Mouse (Mus musculus) embryonic facial prominence, embryonic 15.5 days (tissue): ENCODE measurements around the gene Tmem273. TPM values are rescaled to one million over a fixed set of nuclear protein-coding genes. Genes with fewer than 3 reads are reported as not detected.

Experiments used
- ATAC-seq: fragments of 200-750 bp; cut with Nextera tagmentation; 2 replicates; pipeline ENCODE4 v1.8.0; 2017; ENCODE audit warnings: low read depth, moderate TSS enrichment; ENCODE audit not compliant: insufficient number of reproducible peaks, low FRiP score, low TSS enrichment
- H3K27ac ChIP-seq: fragments of 300-500 bp; sonication (generic); replicated peaks from 2 replicates; pipeline ENCODE4 v1.5.1; 2015; ENCODE audit warnings: mild to moderate bottlenecking, inconsistent platforms
- H3K27me3 ChIP-seq: fragments of 300-500 bp; sonication (generic); 2 replicates; pipeline ENCODE4 v1.6.1; 2015; ENCODE audit warnings: inconsistent platforms
- H3K36me3 ChIP-seq: fragments of 300-500 bp; sonication (generic); 2 replicates; pipeline ENCODE4 v1.6.1; 2015; ENCODE audit warnings: mild to moderate bottlenecking, inconsistent platforms
- H3K4me1 ChIP-seq: fragments of 300-500 bp; sonication (generic); 2 replicates; pipeline ENCODE4 v1.6.1; 2015; ENCODE audit warnings: inconsistent platforms
- H3K4me2 ChIP-seq: fragments of 300-500 bp; sonication (generic); replicated peaks from 2 replicates; pipeline ENCODE4 v1.6.1; 2015; ENCODE audit warnings: mild to moderate bottlenecking, inconsistent platforms
- H3K4me3 ChIP-seq: fragments of 300-500 bp; sonication (generic); replicated peaks from 2 replicates; pipeline ENCODE4 v1.5.1; 2015; ENCODE audit warnings: mild to moderate bottlenecking, inconsistent platforms
- H3K9ac ChIP-seq: fragments of 300-500 bp; sonication (generic); 2 replicates; pipeline ENCODE4 v1.6.1; 2015; ENCODE audit warnings: inconsistent platforms
- H3K9me3 ChIP-seq: fragments of 300-500 bp; sonication (generic); replicated peaks from 2 replicates; pipeline ENCODE4 v1.6.1; 2016; ENCODE audit warnings: inconsistent platforms
- WGBS: fragments of 180-500 bp; shearing (Covaris S2); methylation state at CpG from one replicate; pipeline ENCODE4 v1.1.7; 2015; 5-methylcytosine and 5-hydroxymethylcytosine counted together
- polyA plus RNA-seq: library from polyadenylated mRNA; unstranded; fragments of >200 nt; fragmentation: Nextera tagmentation; extraction: Ambion mirVana; gene quantifications from 2 replicates; pipeline ENCODE4 v1.2.1, GENCODE M21; 2015

Tmem273 gene
- 0.60 and 0.68 TPM in 2 replicates for polyA plus RNA-seq

- H3K27me3 ChIP-seq, result no peaks in the 10 kb centered on the region
- no peaks in the 10 kb centered on the region for H3K9me3 ChIP-seq
- 65% methylated on average over 3 of the region's 3 CpGs for WGBS
Measured at GRCm38 (mm10) chr14:32785556-32786130, at the start of gene Tmem273. Gene Tmem273, plus strand, starts transcription at chr14:32785963.

GRCm38 (mm10) chr14:32736561-32736960 is 49.2 kb upstream of the Tmem273 start:
- no peak overlapping the region for H3K4me3 ChIP-seq
- H3K27me3 ChIP-seq, result no peaks in the 10 kb centered on the region
- 0 out of 2 replicates have a peak, but pooled peaks cover 4% of the 10 kb centered on the region for H3K9me3 ChIP-seq
- H3K36me3 ChIP-seq, result no peaks in the 10 kb centered on the region
- no peak overlapping the region for H3K4me2 ChIP-seq
- WGBS, result 75% methylated on average over 6 of the region's 6 CpGs
- no peak for ATAC-seq
- no peak overlapping the region for H3K9ac ChIP-seq
- no peak overlapping the region for H3K27ac ChIP-seq
- no peaks in the 10 kb centered on the region for H3K4me1 ChIP-seq

More at GRCm38 (mm10) chr14:32785556-32786130, at the start of gene Tmem273:
- no peaks in the 10 kb centered on the region for H3K36me3 ChIP-seq
- ATAC-seq, result no peak
- no peak within 1 kb of the TSS for H3K27ac ChIP-seq
- no peak within 1 kb of the TSS for H3K9ac ChIP-seq
- no peak within 1 kb of the TSS for H3K4me3 ChIP-seq
- no peak within 1 kb of the TSS for H3K4me2 ChIP-seq
- H3K4me1 ChIP-seq, result no peaks in the 10 kb centered on the region

GRCm38 (mm10) chr14:32738586-32738985 is 47.2 kb upstream of the Tmem273 start:
- no peak overlapping the region for H3K9ac ChIP-seq
- no peaks in the 10 kb centered on the region for H3K36me3 ChIP-seq
- H3K27me3 ChIP-seq, result no peaks in the 10 kb centered on the region
- WGBS, result 73% methylated on average over 5 of the region's 5 CpGs
- no peak overlapping the region for H3K27ac ChIP-seq
- H3K9me3 ChIP-seq, result 0 out of 2 replicates have a peak, but pooled peaks cover 4% of the 10 kb centered on the region
- H3K4me1 ChIP-seq, result no peaks in the 10 kb centered on the region
- H3K4me2 ChIP-seq, result no peak overlapping the region
- H3K4me3 ChIP-seq, result no peak overlapping the region
- ATAC-seq, result no peak

- Histone ChIP-seq H3K4me2 (no peak overlapping the region), H3K27me3 (no peaks in the 10 kb centered on the region), H3K36me3 (no peaks in the 10 kb centered on the region), H3K9me3 (no peaks in the 10 kb centered on the region), H3K9ac (no peak overlapping the region), H3K4me3 (no peak overlapping the region), H3K27ac (no peak overlapping the region), H3K4me1 (no peaks in the 10 kb centered on the region)
- ATAC-seq, result no peak
- 53% methylated on average over 6 of the region's 6 CpGs for WGBS
Measured at GRCm38 (mm10) chr14:32748519-32748918, 37.2 kb upstream of the Tmem273 start.

GRCm38 (mm10) chr14:32750727-32751126 is 35.0 kb upstream of the Tmem273 start:
- Histone ChIP-seq H3K4me2 (no peak overlapping the region), H3K36me3 (no peaks in the 10 kb centered on the region), H3K9me3 (no peaks in the 10 kb centered on the region), H3K4me3 (no peak overlapping the region), H3K4me1 (no peaks in the 10 kb centered on the region), H3K27me3 (no peaks in the 10 kb centered on the region), H3K27ac (no peak overlapping the region), H3K9ac (no peak overlapping the region)
- 85% methylated on average over 6 of the region's 6 CpGs for WGBS
- no peak for ATAC-seq

- no peaks in the 10 kb centered on the region for H3K36me3 ChIP-seq
- ATAC-seq, result no peak
- H3K4me3 ChIP-seq, result no peak overlapping the region
- no peaks in the 10 kb centered on the region for H3K27me3 ChIP-seq
- no peaks in the 10 kb centered on the region for H3K9me3 ChIP-seq
- H3K27ac ChIP-seq, result no peak overlapping the region
- no peaks in the 10 kb centered on the region for H3K4me1 ChIP-seq
- 46% methylated on average over 1 of the region's 1 CpGs for WGBS
- no peak overlapping the region for H3K4me2 ChIP-seq
- H3K9ac ChIP-seq, result no peak overlapping the region
Measured at GRCm38 (mm10) chr14:32754286-32754685, 31.5 kb upstream of the Tmem273 start.

- Histone ChIP-seq H3K36me3 (no peaks in the 10 kb centered on the region), H3K4me1 (no peaks in the 10 kb centered on the region), H3K27ac (no peak overlapping the region), H3K9ac (no peak overlapping the region), H3K27me3 (no peaks in the 10 kb centered on the region), H3K9me3 (no peaks in the 10 kb centered on the region), H3K4me2 (no peak overlapping the region), H3K4me3 (no peak overlapping the region)
- 82% methylated on average over 1 of the region's 1 CpGs for WGBS
- no peak for ATAC-seq
Measured at GRCm38 (mm10) chr14:32762177-32762576, 23.6 kb upstream of the Tmem273 start.

- no peak for ATAC-seq
- Histone ChIP-seq H3K27me3 (no peaks in the 10 kb centered on the region), H3K4me3 (no peak overlapping the region), H3K36me3 (no peaks in the 10 kb centered on the region), H3K27ac (no peak overlapping the region), H3K4me1 (no peaks in the 10 kb centered on the region), H3K9ac (no peak overlapping the region), H3K4me2 (no peak overlapping the region), H3K9me3 (no peaks in the 10 kb centered on the region)
- WGBS, result 69% methylated on average over 6 of the region's 6 CpGs
Measured at GRCm38 (mm10) chr14:32770563-32770962, 15.2 kb upstream of the Tmem273 start.

- 89% methylated on average over 4 of the region's 4 CpGs for WGBS
- H3K4me2 ChIP-seq, result no peak overlapping the region
Measured at GRCm38 (mm10) chr14:32772085-32772484, 13.7 kb upstream of the Tmem273 start.

GRCm38 (mm10) chr14:32772791-32773190 is 13.0 kb upstream of the Tmem273 start:
- H3K9me3 ChIP-seq, result no peaks in the 10 kb centered on the region
- H3K27ac ChIP-seq, result no peak overlapping the region
- no peak overlapping the region for H3K9ac ChIP-seq
- no peaks in the 10 kb centered on the region for H3K36me3 ChIP-seq
- H3K4me3 ChIP-seq, result no peak overlapping the region
- H3K4me1 ChIP-seq, result no peaks in the 10 kb centered on the region
- H3K27me3 ChIP-seq, result no peaks in the 10 kb centered on the region
- H3K4me2 ChIP-seq, result no peak overlapping the region
- no peak for ATAC-seq
- WGBS, result 49% methylated on average over 3 of the region's 3 CpGs

More at GRCm38 (mm10) chr14:32772085-32772484, 13.7 kb upstream of the Tmem273 start:
- Histone ChIP-seq H3K27me3 (no peaks in the 10 kb centered on the region), H3K9ac (no peak overlapping the region), H3K4me3 (no peak overlapping the region), H3K36me3 (no peaks in the 10 kb centered on the region), H3K9me3 (no peaks in the 10 kb centered on the region), H3K4me1 (no peaks in the 10 kb centered on the region), H3K27ac (no peak overlapping the region)
- no peak for ATAC-seq

GRCm38 (mm10) chr14:32773456-32773855 is 12.3 kb upstream of the Tmem273 start:
- H3K9me3 ChIP-seq, result no peaks in the 10 kb centered on the region
- no peak overlapping the region for H3K27ac ChIP-seq
- no peak overlapping the region for H3K4me2 ChIP-seq
- H3K36me3 ChIP-seq, result no peaks in the 10 kb centered on the region
- ATAC-seq, result no peak
- no peaks in the 10 kb centered on the region for H3K4me1 ChIP-seq
- no peak overlapping the region for H3K9ac ChIP-seq
- H3K4me3 ChIP-seq, result no peak overlapping the region
- no peaks in the 10 kb centered on the region for H3K27me3 ChIP-seq
- WGBS, result 84% methylated on average over 3 of the region's 3 CpGs

GRCm38 (mm10) chr14:32776077-32776476 is 9.7 kb upstream of the Tmem273 start:
- no peak overlapping the region for H3K27ac ChIP-seq
- 81% methylated on average over 7 of the region's 7 CpGs for WGBS
- H3K9me3 ChIP-seq, result no peaks in the 10 kb centered on the region
- H3K27me3 ChIP-seq, result no peaks in the 10 kb centered on the region
- H3K9ac ChIP-seq, result no peak overlapping the region
- no peak overlapping the region for H3K4me3 ChIP-seq
- ATAC-seq, result no peak
- no peak overlapping the region for H3K4me2 ChIP-seq
- no peaks in the 10 kb centered on the region for H3K36me3 ChIP-seq
- no peaks in the 10 kb centered on the region for H3K4me1 ChIP-seq
